Mouse (Mus musculus) MEL (cell line): ENCODE results near the gene Paics. TPM values are rescaled to one million over a fixed set of nuclear protein-coding genes. Genes with fewer than 3 reads are reported as not detected.

ENCODE experiments used
- DNase-seq: peaks from one replicate; pipeline ENCODE4 v3.0.0; 2011; ENCODE audit warnings: low read depth, low spot score
- H3K27ac ChIP-seq: 2 replicates; pipeline ENCODE4 v1.5.1; 2012; ENCODE audit warnings: low read depth, mild to moderate bottlenecking, control low read depth, low read length, moderate library complexity; ENCODE audit not compliant: control insufficient read depth
- H3K27me3 ChIP-seq, 2 experiments: fragments of 150-350 bp in 1 of 2; sonication (generic) in 1 of 2; 2 replicates each; pipeline ENCODE4 v1.6.1; 2012; ENCODE audit warnings: low read length in 2 of 2, mild to moderate bottlenecking in 2 of 2, improper control_type of control experiment in 1 of 2, moderate library complexity in 1 of 2; ENCODE audit not compliant: insufficient read depth in 2 of 2, control insufficient read depth in 1 of 2
- H3K36me3 ChIP-seq, 2 experiments: 2 replicates each; pipeline ENCODE4 v1.6.1; 2012 to 2014; ENCODE audit warnings: low read length in 2 of 2, improper control_type of control experiment in 1 of 2, inconsistent platforms in 1 of 2, mild to moderate bottlenecking in 1 of 2; ENCODE audit not compliant: insufficient read depth in 2 of 2, control insufficient read depth in 1 of 2
- H3K4me1 ChIP-seq, 2 experiments: fragments of 150-350 bp in 1 of 2; sonication (generic) in 1 of 2; 2 replicates each; pipeline ENCODE4 v1.6.1; 2012; ENCODE audit warnings: low read length in 2 of 2, improper control_type of control experiment in 1 of 2, mild to moderate bottlenecking in 1 of 2; ENCODE audit not compliant: insufficient read depth in 2 of 2, control insufficient read depth in 1 of 2
- H3K4me3 ChIP-seq, 2 experiments: fragments of 150-350 bp in 1 of 2; sonication (generic) in 1 of 2; 2 replicates each; pipeline ENCODE4 v1.5.1; 2012; ENCODE audit warnings: low read depth in 2 of 2, low read length in 2 of 2, mild to moderate bottlenecking in 2 of 2, moderate library complexity in 2 of 2, control low read depth in 1 of 2, improper control_type of control experiment in 1 of 2; ENCODE audit not compliant: control insufficient read depth in 1 of 2, insufficient read depth in 1 of 2
- H3K79me2 ChIP-seq: 2 replicates; pipeline ENCODE4 v1.6.1; 2012; ENCODE audit warnings: mild to moderate bottlenecking, low read length, moderate library complexity; ENCODE audit not compliant: control insufficient read depth, poor library complexity, insufficient read depth
- H3K9ac ChIP-seq: 2 replicates; pipeline ENCODE4 v1.6.1; 2012; ENCODE audit warnings: low read depth, mild to moderate bottlenecking, control low read depth, low read length, moderate library complexity; ENCODE audit not compliant: control insufficient read depth, poor library complexity, severe bottlenecking
- H3K9me3 ChIP-seq: fragments of 150-350 bp; sonication (generic); replicated peaks from 2 replicates; pipeline ENCODE4 v1.6.1; 2012; ENCODE audit warnings: mild to moderate bottlenecking, low read length, improper control_type of control experiment, moderate library complexity; ENCODE audit not compliant: insufficient read depth
- CHD1 ChIP-seq: IDR thresholded peaks from 2 replicates; pipeline ENCODE4 v1.6.1; 2012; ENCODE audit warnings: low read depth, mild to moderate bottlenecking, inconsistent platforms, low read length, improper control_type of control experiment
- CHD2 ChIP-seq: IDR thresholded peaks from 2 replicates; pipeline ENCODE4 v1.6.1; 2011; ENCODE audit warnings: low read length, improper control_type of control experiment
- ELF1 ChIP-seq: IDR thresholded peaks from 2 replicates; pipeline ENCODE4 v1.6.1; 2014; ENCODE audit warnings: low read depth, mild to moderate bottlenecking, inconsistent platforms, low read length, improper control_type of control experiment, moderate library complexity
- EP300 ChIP-seq, 2 experiments: IDR thresholded peaks; 2 replicates each; pipeline ENCODE4 v1.6.1; 2011; ENCODE audit warnings: improper control_type of control experiment in 2 of 2, low read length in 2 of 2, low read depth in 1 of 2, mild to moderate bottlenecking in 1 of 2
- ETS1 ChIP-seq: IDR thresholded peaks from 2 replicates; pipeline ENCODE4 v1.6.1; 2012; ENCODE audit warnings: low read depth, mild to moderate bottlenecking, inconsistent platforms, low read length, improper control_type of control experiment, moderate library complexity
- HCFC1 ChIP-seq: IDR thresholded peaks from 2 replicates; pipeline ENCODE4 v1.6.1; 2012; ENCODE audit warnings: low read depth, mild to moderate bottlenecking, inconsistent platforms, low read length, improper control_type of control experiment, moderate library complexity
- KAT2A ChIP-seq: conservative IDR thresholded peaks from 2 replicates; pipeline ENCODE4 v1.6.1; 2012; ENCODE audit warnings: low read depth, low read length, improper control_type of control experiment, inconsistent platforms
- MAFK ChIP-seq: IDR thresholded peaks from 2 replicates; pipeline ENCODE4 v1.6.1; 2011; ENCODE audit warnings: low read depth, mild to moderate bottlenecking, low read length, improper control_type of control experiment, borderline replicate concordance
- MAX ChIP-seq: IDR thresholded peaks from 2 replicates; pipeline ENCODE4 v1.6.1; 2011; ENCODE audit warnings: low read length, improper control_type of control experiment
- MAZ ChIP-seq: IDR thresholded peaks from 2 replicates; pipeline ENCODE4 v1.6.1; 2012; ENCODE audit warnings: low read depth, mild to moderate bottlenecking, inconsistent platforms, low read length, improper control_type of control experiment
- MYB ChIP-seq: IDR thresholded peaks from 2 replicates; pipeline ENCODE4 v1.6.1; 2011; ENCODE audit warnings: mild to moderate bottlenecking, low read depth, low read length, improper control_type of control experiment
- POLR2AphosphoS2 ChIP-seq: IDR thresholded peaks from 2 replicates; pipeline ENCODE4 v1.6.1; 2011; ENCODE audit warnings: low read length, improper control_type of control experiment
- POLR2AphosphoS5 ChIP-seq: IDR thresholded peaks from 2 replicates; pipeline ENCODE4 v1.6.1; 2012; ENCODE audit warnings: low read depth, borderline replicate concordance, mild to moderate bottlenecking, inconsistent platforms, low read length, moderate library complexity, mixed read lengths
- RAD21 ChIP-seq: IDR thresholded peaks from 2 replicates; pipeline ENCODE4 v1.6.1; 2011; ENCODE audit warnings: mild to moderate bottlenecking, low read depth, low read length, improper control_type of control experiment
- RCOR1 ChIP-seq: IDR thresholded peaks from 2 replicates; pipeline ENCODE4 v1.6.1; 2012; ENCODE audit warnings: low read depth, mild to moderate bottlenecking, inconsistent platforms, low read length, improper control_type of control experiment
- SMC3 ChIP-seq: IDR thresholded peaks from 2 replicates; pipeline ENCODE4 v1.6.1; 2011; ENCODE audit warnings: low read depth, low read length, improper control_type of control experiment
- TCF12 ChIP-seq: IDR thresholded peaks from 2 replicates; pipeline ENCODE4 v1.6.1; 2014; ENCODE audit warnings: low read depth, mild to moderate bottlenecking, inconsistent platforms, low read length, improper control_type of control experiment, moderate library complexity
- ZC3H11A ChIP-seq: IDR thresholded peaks from 2 replicates; pipeline ENCODE4 v1.6.1; 2012; ENCODE audit warnings: low read depth, mild to moderate bottlenecking, inconsistent platforms, low read length, improper control_type of control experiment
- ZNF384 ChIP-seq: IDR thresholded peaks from 2 replicates; pipeline ENCODE4 v1.6.1; 2012; ENCODE audit warnings: low read depth, mild to moderate bottlenecking, inconsistent platforms, low read length, improper control_type of control experiment
- polyA plus RNA-seq, 2 experiments: library from polyadenylated mRNA; stranded (reverse) in 1 of 2; unstranded in 1 of 2; fragments of >175 nt in 1 of 2; fragments of >200 nt in 1 of 2; gene quantifications; 2 replicates each; pipeline versions ENCODE4 v1.2.1 to v1.2.4; 2012; ENCODE audit warnings: low replicate concordance in 2 of 2, low read depth in 1 of 2; ENCODE audit not compliant: insufficient read length in 2 of 2, insufficient read depth in 1 of 2, missing spikeins in 1 of 2
- total RNA-seq: library from RNA; depleted of rRNA; stranded (reverse); fragments of 300-350 nt; gene quantifications from 2 replicates; pipeline ENCODE4 v1.2.3, GENCODE M21; 2012

The Paics gene
- total and polyA plus RNA-seq, 3 experiments, result 222 to 434 (median 266) TPM

GRCm38 (mm10) chr5:76950343-76951105 lies 583 bp upstream of the Paics start (continued):
- TF ChIP-seq KAT2A, result no peak
- no peak for TF ChIP-seq MAZ
- no peak for TF ChIP-seq RCOR1
- no peak for TF ChIP-seq POLR2AphosphoS2
- no peak for TF ChIP-seq ZC3H11A
- TF ChIP-seq CHD1, result no peak; the same call in none of the 2 replicates
- no peak for TF ChIP-seq TCF12
- peak; percentile 85 for TF ChIP-seq POLR2AphosphoS5
- no peak for TF ChIP-seq SMC3
- TF ChIP-seq MYB, result no peak
- TF ChIP-seq ELF1, result no peak

- TF ChIP-seq MAX (0 out of 2 replicates have a peak, but pooled peaks have one; percentile 17), CHD2 (no peak), ETS1 (0 out of 2 replicates have a peak, but pooled peaks have one; percentile 4), RCOR1 (no peak), EP300 (IDR thresholded peaks at IDR 0.05; ENCODE audit: low read depth in 1 of 2, low read length in 2 of 2) (0 out of 4 replicates have a peak, but pooled peaks of 1 of the 2 experiments have one; percentile 20), HCFC1 (0 out of 2 replicates have a peak, but pooled peaks have one; percentile 30), MAFK (0 out of 2 replicates have a peak, but pooled peaks have one; percentile 31), SMC3 (0 out of 2 replicates have a peak, but pooled peaks have one; percentile 1), ZNF384 (no peak), CHD1 (peak; percentile 41; the same call in 1 of the 2 replicates), RAD21 (no peak; the same call in 1 of the 2 replicates)
- Histone ChIP-seq H3K9me3 (no peaks in the 10 kb centered on the region), H3K27ac (peak overlapping the region; percentile 71), H3K36me3 (peaks cover 13 to 54% of the 10 kb centered on the region in 2 experiments), H3K4me1 (peaks cover 14 to 31% of the 10 kb centered on the region in 2 experiments), H3K79me2 (peaks cover 65% of the 10 kb centered on the region), H3K4me3 (peak overlapping the region; percentile 54 to 76), H3K9ac (peak overlapping the region; percentile 81), H3K27me3 (no peaks in the 10 kb centered on the region)
- peak; percentile 67 for DNase-seq
Observed at GRCm38 (mm10) chr5:76952112-76953040, 1.3 kb downstream of the Paics start.
